Mouse (Mus musculus): ENCODE measurements around the gene Rbm17.

The Rbm17 gene

GRCm38 (mm10) chr2:11587996-11588395, 16.0 kb downstream of the Rbm17 start:
- DNase-seq: no peak

GRCm38 (mm10) chr2:11579399-11579798, 24.6 kb downstream of the Rbm17 start:
- no peak for DNase-seq

GRCm38 (mm10) chr2:11578187-11578586, 25.8 kb downstream of the Rbm17 start:
- DNase-seq: no peak

- no peak for DNase-seq
Observed at GRCm38 (mm10) chr2:11573684-11574083, 30.3 kb downstream of the Rbm17 start.

GRCm38 (mm10) chr2:11571004-11571535, 32.9 kb downstream of the Rbm17 start:
- DNase-seq: no peak

GRCm38 (mm10) chr2:11568471-11568870, 35.5 kb downstream of the Rbm17 start:
- no peak for DNase-seq

- DNase-seq: peak; percentile 42
Observed at GRCm38 (mm10) chr2:11567781-11568362, 36.1 kb downstream of the Rbm17 start.

- no peak for DNase-seq
Observed at GRCm38 (mm10) chr2:11566898-11567297, 37.1 kb downstream of the Rbm17 start.

- no peak for DNase-seq
Observed at GRCm38 (mm10) chr2:11566241-11566640, 37.7 kb downstream of the Rbm17 start.

GRCm38 (mm10) chr2:11564768-11565167, 39.2 kb downstream of the Rbm17 start:
- DNase-seq: no peak

GRCm38 (mm10) chr2:11563256-11563655, 40.7 kb downstream of the Rbm17 start:
- no peak for DNase-seq

- no peak for DNase-seq
Observed at GRCm38 (mm10) chr2:11558654-11559053, 45.3 kb downstream of the Rbm17 start.

GRCm38 (mm10) chr2:11557244-11557643, 46.7 kb downstream of the Rbm17 start:
- no peak for DNase-seq

- DNase-seq: no peak
Observed at GRCm38 (mm10) chr2:11555316-11555715, 48.6 kb downstream of the Rbm17 start.

- peak; percentile 86 for DNase-seq
Observed at GRCm38 (mm10) chr2:11553471-11554400, 50.2 kb downstream of the Rbm17 start, which contains the start of gene Pfkfb3. Pfkfb3 (minus strand) TSS chr2:11554077.

GRCm38 (mm10) chr2:11552966-11553451, 50.9 kb downstream of the Rbm17 start:
- peak; percentile 37 for DNase-seq

- DNase-seq: no peak
Observed at GRCm38 (mm10) chr2:11552297-11552821, 51.6 kb downstream of the Rbm17 start.

- no peak for DNase-seq
Observed at GRCm38 (mm10) chr2:11551726-11552125, 52.2 kb downstream of the Rbm17 start.

- DNase-seq: no peak
Observed at GRCm38 (mm10) chr2:11548508-11548907, 55.4 kb downstream of the Rbm17 start.

- DNase-seq: peak; percentile 33
Observed at GRCm38 (mm10) chr2:11547609-11548008, 56.3 kb downstream of the Rbm17 start.

GRCm38 (mm10) chr2:11546091-11546490, 57.9 kb downstream of the Rbm17 start:
- no peak for DNase-seq

- no peak for DNase-seq
Observed at GRCm38 (mm10) chr2:11545380-11545779, 58.6 kb downstream of the Rbm17 start.

GRCm38 (mm10) chr2:11544342-11544741, 59.6 kb downstream of the Rbm17 start:
- DNase-seq: no peak

All from lung, postnatal 10 days (tissue).